Mouse (Mus musculus): Measurements from ENCODE around the gene Coq6. TPM values are rescaled to one million over a fixed set of nuclear protein-coding genes. Genes with fewer than 3 reads are reported as not detected.

The Coq6 gene
- total RNA-seq, 2 experiments from 2014 or later, result 26.0 to 27.2 TPM

DNA sequence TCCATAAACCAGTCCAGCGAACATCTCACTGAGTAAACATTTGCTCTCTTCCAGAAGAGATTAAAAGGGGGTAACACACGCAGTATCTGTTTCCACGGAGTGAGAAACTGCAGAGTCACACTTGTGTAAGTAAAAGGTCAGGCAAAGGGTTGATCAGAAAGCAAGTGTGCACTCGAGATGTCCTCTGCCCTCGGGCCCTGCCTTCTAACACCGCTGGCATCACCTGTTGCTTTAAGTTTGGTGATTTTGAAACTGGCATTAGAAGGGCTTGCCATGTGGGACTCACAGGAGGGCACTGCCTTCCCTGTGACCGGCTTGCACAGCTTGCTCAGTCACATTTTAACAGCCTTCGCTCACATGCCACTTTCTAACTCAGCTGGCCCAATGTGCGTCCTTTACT, 38.2 kb downstream of the Coq6 start:
- TF ChIP-seq CTCF (conservative IDR thresholded peaks at IDR 0.05), result no peak
- Histone ChIP-seq H3K27ac (peak overlapping the region; percentile 43; the same call in 1 of the 2 replicates), H3K4me3 (no peak overlapping the region)
- DNase-seq (ENCODE audit: low spot score in 2 of 2), result no peak

DNA sequence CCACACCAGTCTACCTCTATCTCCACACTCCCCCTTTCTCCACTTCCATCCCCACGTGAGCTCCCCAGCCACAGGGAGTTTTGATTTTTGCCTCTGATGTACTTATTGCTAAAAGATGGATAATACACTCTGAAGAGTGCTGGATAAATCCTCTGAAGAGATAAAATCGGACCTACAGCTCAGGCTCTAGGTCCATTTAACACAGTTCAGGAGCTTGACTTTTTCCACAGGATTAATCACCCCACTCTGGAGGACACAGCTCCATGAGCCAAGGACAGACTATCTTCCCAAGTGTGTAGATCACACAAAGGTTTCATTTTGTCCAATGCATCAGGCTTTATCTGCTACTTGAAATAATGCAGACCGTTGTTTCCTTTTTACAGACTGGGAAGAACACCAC, 38.6 kb downstream of the Coq6 start:
- Histone ChIP-seq H3K27ac (peak overlapping the region; percentile 43; the same call in 1 of the 2 replicates), H3K4me3 (no peak overlapping the region)
- TF ChIP-seq CTCF (conservative IDR thresholded peaks at IDR 0.05), result no peak
- DNase-seq (ENCODE audit: low spot score in 2 of 2), result no peak

DNA sequence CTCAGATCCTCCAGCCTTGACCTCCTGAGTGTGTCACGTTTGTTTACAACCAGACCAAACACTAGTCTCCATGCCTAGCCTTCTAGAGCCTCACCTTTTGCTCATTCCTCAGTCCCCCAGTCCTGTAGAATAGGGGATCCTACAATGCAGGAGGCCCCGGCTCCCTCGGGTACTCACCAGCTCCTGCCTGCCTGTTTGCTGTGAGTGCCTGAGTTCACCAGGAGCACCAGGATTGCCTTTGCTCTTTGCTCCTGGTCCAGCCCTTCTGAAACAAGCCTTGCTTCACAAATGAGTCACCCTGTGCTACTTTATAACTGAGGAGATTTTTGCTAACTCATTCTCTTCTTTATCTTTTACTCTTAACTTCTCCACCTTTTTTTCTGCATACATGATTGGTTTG, 39.2 kb downstream of the Coq6 start:
- no peak for TF ChIP-seq CTCF (conservative IDR thresholded peaks at IDR 0.05)
- Histone ChIP-seq H3K4me3 (no peak overlapping the region), H3K27ac (peak overlapping the region; percentile 19; the same call in 1 of the 2 replicates)
- no peak for DNase-seq (ENCODE audit: low spot score in 2 of 2)

DNA sequence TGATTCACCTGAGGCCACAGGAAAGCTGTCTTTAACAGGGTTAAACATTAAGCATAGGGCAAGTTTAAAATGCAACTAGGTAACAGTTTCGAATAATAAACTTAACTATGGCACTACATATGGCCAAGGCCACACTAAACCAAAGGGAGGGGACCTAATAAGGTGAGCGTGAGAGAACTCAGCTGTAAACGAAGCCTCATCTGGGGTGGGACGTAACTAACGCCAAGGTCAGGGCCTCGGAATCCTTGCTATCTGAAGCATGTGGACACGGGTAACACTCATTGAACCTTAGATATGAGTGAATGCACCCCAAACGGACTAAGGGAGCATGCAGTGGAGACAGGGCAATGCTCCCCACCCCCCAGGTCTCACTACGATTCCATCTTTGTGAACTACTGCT, 41.5 kb downstream of the Coq6 start:
- no peak for DNase-seq (ENCODE audit: low spot score in 2 of 2)
- TF ChIP-seq CTCF (conservative IDR thresholded peaks at IDR 0.05), result no peak
- Histone ChIP-seq H3K4me3 (no peak overlapping the region), H3K27ac (no peak overlapping the region)

DNA sequence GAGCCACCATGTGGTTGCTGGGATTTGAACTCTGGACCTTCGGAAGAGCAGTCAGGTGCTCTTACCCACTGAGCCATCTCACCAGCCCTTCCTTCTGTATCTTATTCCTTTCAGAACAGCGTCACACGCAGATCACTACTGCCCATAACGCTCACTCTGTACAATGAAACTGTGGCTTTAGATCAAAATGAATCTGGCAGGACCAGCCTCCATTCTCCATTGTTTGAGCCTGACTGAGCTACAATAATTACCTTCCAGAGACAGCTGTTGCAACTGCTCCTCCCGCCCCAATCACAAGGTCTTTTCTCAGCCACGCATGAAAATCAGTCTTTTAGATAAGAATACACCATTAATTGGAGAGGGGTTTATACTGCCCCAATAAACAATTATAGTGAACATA, 43.1 kb downstream of the Coq6 start:
- DNase-seq (ENCODE audit: low spot score in 2 of 2), result no peak
- TF ChIP-seq CTCF (conservative IDR thresholded peaks at IDR 0.05), result no peak
- H3K27ac ChIP-seq, result no peak overlapping the region

DNA sequence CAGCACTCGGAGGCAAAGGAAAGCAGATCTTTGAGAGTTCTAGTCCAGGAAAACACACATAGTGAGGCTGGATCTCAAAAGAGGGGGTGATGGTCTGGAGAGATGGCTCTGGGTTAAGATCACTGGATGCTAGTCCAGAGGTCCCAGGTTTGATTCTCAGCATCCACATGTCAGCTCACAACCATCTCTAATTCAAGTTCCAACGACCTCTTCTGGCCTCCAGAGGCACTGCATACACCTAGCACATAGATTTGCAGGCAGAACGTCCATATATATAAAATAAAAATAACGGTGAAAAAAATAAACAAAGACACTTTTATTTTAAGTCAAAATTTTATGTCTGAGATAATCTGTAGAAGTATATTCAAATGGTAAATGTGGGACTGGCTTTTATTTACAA, 45.8 kb downstream of the Coq6 start:
- no peak overlapping the region for H3K4me3 ChIP-seq
- H3K27ac ChIP-seq, result no peak overlapping the region
- DNase-seq (ENCODE audit: low spot score in 2 of 2), result no peak
- TF ChIP-seq CTCF (conservative IDR thresholded peaks at IDR 0.05), result peak; percentile 56

More for the DNA sequence above, 43.1 kb downstream of the Coq6 start:
- H3K4me3 ChIP-seq, result no peak overlapping the region

DNA sequence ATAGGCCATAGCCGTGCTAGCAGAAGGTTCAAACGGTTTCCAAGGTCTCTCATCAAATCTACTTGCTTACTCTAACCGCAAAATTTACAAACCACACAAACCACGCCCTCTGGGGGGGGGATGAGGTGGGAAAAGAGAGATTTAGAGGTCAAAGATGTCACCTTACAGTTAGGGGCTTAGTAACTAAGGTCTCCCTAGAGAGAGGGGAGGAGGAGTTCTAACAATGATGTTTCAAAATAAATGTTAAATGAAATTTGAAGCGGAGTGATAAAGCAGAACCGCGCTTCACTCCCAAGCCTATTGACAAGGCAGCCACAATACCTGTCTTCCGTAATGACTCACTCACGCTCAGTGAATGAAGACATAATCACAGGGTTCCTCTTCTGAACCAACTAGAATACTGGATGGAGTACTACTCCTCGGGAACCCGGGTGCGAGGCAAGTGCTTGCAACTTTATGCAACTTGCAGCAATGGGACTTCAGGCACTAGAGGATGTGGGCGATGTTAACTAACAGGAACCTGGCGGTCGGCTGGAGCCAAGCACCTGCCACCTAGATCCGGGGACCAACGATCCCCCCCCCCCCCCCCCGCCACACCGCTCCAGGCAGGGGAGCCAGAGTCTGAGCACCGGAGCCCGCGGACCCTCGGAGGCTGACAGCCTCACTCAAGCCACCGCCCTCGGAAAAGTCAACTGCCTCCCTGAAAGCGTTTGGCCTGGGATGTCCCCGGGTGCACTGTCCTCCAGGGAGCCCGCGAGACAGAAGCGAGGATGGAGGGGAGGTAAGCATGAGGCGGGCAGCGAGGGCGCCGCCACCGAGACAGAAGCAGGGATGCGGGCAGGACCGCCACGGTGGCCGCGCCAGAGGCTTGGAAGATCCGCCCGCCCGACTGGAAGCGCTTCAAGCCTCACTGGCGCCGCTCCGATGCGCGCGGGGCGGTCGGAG, 46.7 kb downstream of the Coq6 start:
- DNase-seq (ENCODE audit: low spot score in 2 of 2), result peak in 1 of 2 experiments; percentile 10
- peak overlapping the region; percentile 96 for H3K27ac ChIP-seq
- peak overlapping the region; percentile 77 for H3K4me3 ChIP-seq
- peak; percentile 10; the same call in 1 of the 2 replicates for TF ChIP-seq CTCF (conservative IDR thresholded peaks at IDR 0.05)

DNA sequence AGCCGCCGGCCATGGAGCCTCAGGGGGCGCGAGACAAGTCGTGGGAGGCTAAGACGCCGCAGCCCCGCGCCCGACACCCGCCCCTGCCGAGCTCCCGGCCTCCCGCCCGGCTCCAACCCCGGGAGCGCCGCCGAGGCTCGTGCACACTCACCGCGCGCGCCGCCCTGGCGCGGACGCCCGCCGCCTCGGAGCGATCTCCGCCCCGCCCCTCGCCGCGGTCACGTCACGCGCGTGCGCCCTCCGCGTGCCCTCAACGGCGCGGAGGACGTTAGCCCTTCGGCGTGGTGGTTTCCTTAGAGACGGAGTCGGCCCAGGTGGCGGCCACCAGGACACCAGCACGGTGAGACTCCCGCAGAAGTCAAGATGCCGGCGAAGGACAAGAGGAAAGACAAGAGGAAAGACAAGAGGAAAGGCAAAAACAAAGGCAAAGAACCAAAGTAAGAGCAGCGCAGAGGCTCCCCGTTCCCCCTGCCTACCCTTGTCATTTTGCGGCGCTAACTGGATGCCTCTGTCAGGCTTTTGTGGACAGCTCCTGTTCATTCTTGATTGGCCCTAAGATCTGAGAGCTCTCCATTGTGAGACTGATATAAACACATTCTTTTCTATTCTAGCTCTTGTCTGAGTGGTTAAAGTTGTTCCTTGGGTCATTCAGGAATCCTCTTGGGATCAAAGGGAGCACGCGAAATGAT, 47.5 kb downstream of the Coq6 start, which contains the start of the genes Entpd5 and Bbof1:
Gene Entpd5 (minus strand): TSS at position 211 of the 689 bp plus-strand sequence.
Gene Bbof1 (plus strand): TSS at position 253 of the 689 bp plus-strand sequence.
- Histone ChIP-seq H3K4me3 (peak within 1 kb of the TSS; percentile 77), H3K27ac (peak within 1 kb of the TSS; percentile 96)
- TF ChIP-seq CTCF (conservative IDR thresholded peaks at IDR 0.05), result no peak; the same call in 1 of the 2 replicates
- peak; percentile 89 to 94 for DNase-seq (ENCODE audit: low spot score in 2 of 2)

DNA sequence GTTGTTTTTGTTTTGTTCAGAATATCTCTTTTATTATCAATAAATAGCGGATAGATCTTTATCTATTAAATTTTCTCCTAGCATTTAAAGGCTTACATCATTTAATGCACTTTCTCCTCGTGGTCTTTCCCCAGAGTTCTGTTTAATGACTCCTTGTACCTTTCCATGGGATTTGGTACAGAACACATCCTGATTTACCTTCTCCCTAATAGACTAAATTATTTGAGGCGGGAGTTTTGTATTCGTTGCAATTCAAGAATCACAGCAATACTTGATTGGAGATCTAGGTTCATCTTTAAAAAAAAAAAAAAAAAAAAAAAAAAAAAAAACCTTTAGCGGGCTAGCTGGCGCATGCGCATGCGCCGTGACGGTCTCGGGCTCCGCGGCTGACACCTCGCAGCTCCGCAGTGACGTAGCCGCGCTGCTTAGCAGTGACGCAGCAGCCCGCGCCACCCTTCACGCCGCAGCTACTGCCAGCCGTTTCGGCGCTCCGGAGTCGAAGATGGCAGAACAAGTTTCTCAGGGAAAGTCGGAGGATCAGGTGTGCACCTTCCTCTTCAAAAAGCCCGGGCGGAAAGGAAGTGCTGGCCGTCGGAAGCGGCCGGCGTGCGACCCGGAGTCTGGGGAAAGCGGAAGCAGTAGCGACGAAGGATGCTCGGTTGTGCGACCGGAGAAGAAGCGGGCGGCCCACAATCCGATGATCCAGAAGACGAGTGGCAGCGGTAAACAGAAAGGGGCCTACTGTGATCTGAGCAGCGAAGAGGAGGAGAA, 55.6 kb downstream of the Coq6 start, which contains the start of gene Rnf113a2:
Gene Rnf113a2 (plus strand): TSS at position 363 of the 771 bp plus-strand sequence.
- H3K4me3 ChIP-seq, result peak within 1 kb of the TSS; percentile 79
- H3K27ac ChIP-seq, result peak within 1 kb of the TSS; percentile 81
- TF ChIP-seq CTCF (conservative IDR thresholded peaks at IDR 0.05), result no peak
- DNase-seq (ENCODE audit: low spot score in 2 of 2), result peak; percentile 79 to 84

DNA sequence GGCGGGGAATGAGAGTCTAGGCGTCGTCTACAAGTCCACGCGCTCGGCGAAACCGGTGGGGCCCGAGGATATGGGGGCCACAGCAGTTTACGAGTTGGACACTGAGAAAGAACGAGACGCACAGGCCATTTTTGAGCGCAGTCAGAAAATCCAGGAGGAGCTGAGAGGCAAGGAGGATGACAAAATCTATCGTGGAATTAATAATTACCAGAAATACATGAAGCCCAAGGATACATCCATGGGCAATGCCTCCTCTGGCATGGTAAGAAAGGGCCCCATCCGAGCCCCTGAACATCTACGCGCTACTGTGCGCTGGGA, 56.1 kb downstream of the Coq6 start:
- peak overlapping the region; percentile 81 for H3K27ac ChIP-seq
- H3K4me3 ChIP-seq, result peak overlapping the region; percentile 79
- DNase-seq (ENCODE audit: low spot score in 2 of 2), result no peak
- TF ChIP-seq CTCF (conservative IDR thresholded peaks at IDR 0.05), result no peak

Other genes starting within 250 kb of the Coq6 start
- 100 to 1,000 TPM in 1 of 2 experiments, 10 to 100 TPM in 1; 99.1 to 101 TPM for gene Dnal1, start 247.3 kb upstream of the Coq6 start, total RNA-seq (2021)
- gene Pnma1, start 213.2 kb upstream of the Coq6 start, total RNA-seq (2021), result 1 to 10 TPM; 2.8 to 3.8 TPM
- 10 to 100 TPM; 24.6 to 27.2 TPM for gene Elmsan1, start 142.8 kb upstream of the Coq6 start, total RNA-seq (2021)
- gene Ptgr2, start 76.4 kb upstream of the Coq6 start, total RNA-seq (2021), result 10 to 100 TPM; 39.0 to 42.7 TPM
- gene Zfp410, start 44.8 kb upstream of the Coq6 start, total RNA-seq (2021), result 10 to 100 TPM; 39.3 to 41.0 TPM
- 10 to 100 TPM; 12.5 to 12.6 TPM for gene Fam161b, start 176 bp downstream of the Coq6 start, total RNA-seq (2021)
- gene Entpd5, start 47.4 kb downstream of the Coq6 start, total RNA-seq (2021), result 10 to 100 TPM; 22.5 to 24.8 TPM
- 1 to 10 TPM; 8.7 to 9.9 TPM for gene Bbof1, start 47.4 kb downstream of the Coq6 start, total RNA-seq (2021)
- gene Rnf113a2, start 55.5 kb downstream of the Coq6 start, total RNA-seq (2021), result 10 to 100 TPM; 13.8 to 15.9 TPM
- 10 to 100 TPM; 48.4 to 48.7 TPM for gene Aldh6a1, start 89.3 kb downstream of the Coq6 start, total RNA-seq (2021)
- 10 to 100 TPM; 24.6 to 25.7 TPM for gene Lin52, start 89.8 kb downstream of the Coq6 start, total RNA-seq (2021)
- gene Vsx2, start 208.1 kb downstream of the Coq6 start, total RNA-seq (2021), result under 1 TPM; 0.27 to 0.28 TPM